Mouse (Mus musculus) kidney, adult 2 months (tissue): ENCODE results near the gene 0610030E20Rik.

Experiments used
- CTCF ChIP-seq: fragments of 200-500 bp; conservative IDR thresholded peaks from 2 replicates; pipeline ENCODE4 v1.5.1; 2011; ENCODE audit warnings: low read depth, mild to moderate bottlenecking, control low read depth, low read length, moderate library complexity, mixed read lengths; ENCODE audit not compliant: insufficient read depth, insufficient read length
- POLR2A ChIP-seq: fragments of 200-500 bp; IDR thresholded peaks from one replicate; pipeline ENCODE4 v1.6.1; 2011; ENCODE audit warnings: low read depth, low read length, control low read depth

GRCm38 (mm10) chr6:72396837-72397251, 49.7 kb downstream of the 0610030E20Rik start:
- no peak for TF ChIP-seq CTCF
- TF ChIP-seq POLR2A, result no peak
